Mouse (Mus musculus): ENCODE results near the gene Ppm1l. TPM values are rescaled to one million over a fixed set of nuclear protein-coding genes. Genes with fewer than 3 reads are reported as not detected.

Gene Ppm1l
- total and polyA plus RNA-seq, 3 experiments: 7.6 to 31.3 (median 24.1) TPM

GRCm38 (mm10) chr3:69429319-69429718 is 112.7 kb downstream of the Ppm1l start:
- Histone ChIP-seq H3K9ac (ENCODE audit: low read depth, low read length) (no peak overlapping the region), H3K4me3 (no peak overlapping the region), H3K27ac (no peak overlapping the region), H3K27me3 (ENCODE audit: control insufficient read depth, insufficient read depth, low read length) (no peaks in the 10 kb centered on the region), H3K79me2 (replicated peaks; ENCODE audit: control insufficient read depth, insufficient read depth, low read length) (no peaks in the 10 kb centered on the region), H3K36me3 (ENCODE audit: control insufficient read depth, insufficient read depth, low read length) (no peaks in the 10 kb centered on the region), H3K4me1 (ENCODE audit: control insufficient read depth, insufficient read depth, low read length) (peaks cover 1% of the 10 kb centered on the region)
- DNase-seq: no peak
- intact Hi-C loops (cut with DNase I): no loop called here
- TF ChIP-seq CTCF (IDR thresholded peaks at IDR 0.05) (no peak), POLR2A (IDR thresholded peaks at IDR 0.05; ENCODE audit: insufficient read depth, low read depth, low read length) (no peak), EP300 (IDR thresholded peaks at IDR 0.05; ENCODE audit: insufficient read depth, low read depth, low read length) (no peak)
- 84% methylated on average over 5 of the region's 5 CpGs for WGBS

GRCm38 (mm10) chr3:69433580-69433979 is 116.9 kb downstream of the Ppm1l start:
- TF ChIP-seq POLR2A (IDR thresholded peaks at IDR 0.05; ENCODE audit: insufficient read depth, low read depth, low read length): no peak
- TF ChIP-seq CTCF (IDR thresholded peaks at IDR 0.05): no peak
- no peak for TF ChIP-seq EP300 (IDR thresholded peaks at IDR 0.05; ENCODE audit: insufficient read depth, low read depth, low read length)
- no peaks in the 10 kb centered on the region for H3K27me3 ChIP-seq (ENCODE audit: control insufficient read depth, insufficient read depth, low read length)
- no peak overlapping the region for H3K27ac ChIP-seq
- 80% methylated on average over 10 of the region's 10 CpGs for WGBS
- intact Hi-C loops (cut with DNase I): no loop called here
- H3K9ac ChIP-seq (ENCODE audit: low read depth, low read length): peak overlapping the region; percentile 45; the same call in 1 of the 2 replicates
- no peak overlapping the region for H3K4me3 ChIP-seq
- H3K79me2 ChIP-seq (replicated peaks; ENCODE audit: control insufficient read depth, insufficient read depth, low read length): no peaks in the 10 kb centered on the region
- H3K36me3 ChIP-seq (ENCODE audit: control insufficient read depth, insufficient read depth, low read length): no peaks in the 10 kb centered on the region
- peaks cover 2% of the 10 kb centered on the region; the same call in 1 of the 2 replicates for H3K4me1 ChIP-seq (ENCODE audit: control insufficient read depth, insufficient read depth, low read length)
- no peak for DNase-seq

DNA sequence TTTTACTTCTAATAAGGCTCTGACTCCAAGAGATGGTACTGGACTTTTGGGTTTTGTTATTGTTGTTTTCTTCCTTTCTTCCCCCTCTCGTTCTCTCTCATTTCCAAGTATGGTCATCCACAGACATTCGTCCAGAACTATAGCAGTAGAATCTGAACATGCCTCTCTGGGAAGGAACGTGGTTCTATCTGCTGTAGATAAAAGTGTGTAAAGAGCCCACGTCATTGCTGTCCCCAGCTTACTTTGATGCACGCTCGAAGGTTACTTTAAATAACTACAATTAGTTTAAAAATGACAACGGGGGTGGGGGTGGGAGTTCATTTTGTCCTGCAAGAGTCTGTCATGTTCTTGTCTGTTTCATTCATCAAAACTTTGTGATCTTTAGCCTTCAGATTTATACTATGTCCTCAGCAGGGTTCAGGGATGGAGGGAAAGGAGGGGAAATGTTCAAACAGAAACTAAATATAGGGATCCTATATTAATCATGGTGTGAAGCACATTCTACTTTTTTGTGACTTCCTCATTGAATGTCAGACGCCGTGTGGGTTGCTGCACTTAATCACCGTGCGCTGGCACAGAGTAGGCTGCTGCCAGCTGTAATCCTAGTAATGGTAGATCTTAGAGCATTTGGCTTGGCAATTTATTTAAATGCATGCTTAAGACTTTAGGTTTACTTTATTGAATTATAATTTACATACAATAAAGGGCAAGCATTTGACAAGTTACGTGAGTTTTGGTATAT is 122.3 kb downstream of the Ppm1l start:
- no peak for TF ChIP-seq POLR2A (IDR thresholded peaks at IDR 0.05; ENCODE audit: insufficient read depth, low read depth, low read length)
- Histone ChIP-seq H3K27ac (no peak overlapping the region), H3K36me3 (ENCODE audit: control insufficient read depth, insufficient read depth, low read length) (no peaks in the 10 kb centered on the region), H3K4me3 (peak overlapping the region; percentile 4; the same call in 1 of the 2 replicates), H3K9ac (ENCODE audit: low read depth, low read length) (no peak overlapping the region), H3K79me2 (replicated peaks; ENCODE audit: control insufficient read depth, insufficient read depth, low read length) (no peaks in the 10 kb centered on the region), H3K27me3 (ENCODE audit: control insufficient read depth, insufficient read depth, low read length) (no peaks in the 10 kb centered on the region), H3K4me1 (ENCODE audit: control insufficient read depth, insufficient read depth, low read length) (peaks cover 2% of the 10 kb centered on the region; the same call in 1 of the 2 replicates)
- WGBS: 42% methylated on average over 12 of the region's 12 CpGs
- DNase-seq: no peak
- intact Hi-C loops (cut with DNase I): no loop called here

GRCm38 (mm10) chr3:69440761-69441160 is 124.1 kb downstream of the Ppm1l start:
- Histone ChIP-seq H3K36me3 (ENCODE audit: control insufficient read depth, insufficient read depth, low read length) (no peaks in the 10 kb centered on the region), H3K4me3 (no peak overlapping the region), H3K27me3 (ENCODE audit: control insufficient read depth, insufficient read depth, low read length) (no peaks in the 10 kb centered on the region), H3K79me2 (replicated peaks; ENCODE audit: control insufficient read depth, insufficient read depth, low read length) (no peaks in the 10 kb centered on the region), H3K4me1 (ENCODE audit: control insufficient read depth, insufficient read depth, low read length) (no peaks in the 10 kb centered on the region), H3K27ac (no peak overlapping the region), H3K9ac (ENCODE audit: low read depth, low read length) (no peak overlapping the region)
- 74% methylated on average over 5 of the region's 5 CpGs for WGBS
- TF ChIP-seq POLR2A (IDR thresholded peaks at IDR 0.05; ENCODE audit: insufficient read depth, low read depth, low read length) (no peak), EP300 (IDR thresholded peaks at IDR 0.05; ENCODE audit: insufficient read depth, low read depth, low read length) (no peak), CTCF (IDR thresholded peaks at IDR 0.05) (no peak)
- DNase-seq: no peak
- intact Hi-C loops (cut with DNase I): no loop called here

GRCm38 (mm10) chr3:69446989-69447388 is 130.3 kb downstream of the Ppm1l start:
- Histone ChIP-seq H3K27me3 (ENCODE audit: control insufficient read depth, insufficient read depth, low read length) (no peaks in the 10 kb centered on the region), H3K79me2 (replicated peaks; ENCODE audit: control insufficient read depth, insufficient read depth, low read length) (no peaks in the 10 kb centered on the region), H3K4me1 (ENCODE audit: control insufficient read depth, insufficient read depth, low read length) (no peaks in the 10 kb centered on the region), H3K9ac (ENCODE audit: low read depth, low read length) (no peak overlapping the region), H3K27ac (peak overlapping the region; percentile 70), H3K4me3 (no peak overlapping the region), H3K36me3 (ENCODE audit: control insufficient read depth, insufficient read depth, low read length) (no peaks in the 10 kb centered on the region)
- intact Hi-C loops (cut with DNase I): no loop called here
- peak; percentile 9 to 28 for DNase-seq
- TF ChIP-seq CTCF (IDR thresholded peaks at IDR 0.05): no peak
- WGBS: 38% methylated on average over 5 of the region's 5 CpGs

- WGBS: 76% methylated on average over 3 of the region's 3 CpGs
- no peak overlapping the region for H3K9ac ChIP-seq (ENCODE audit: low read depth, low read length)
- intact Hi-C loops (cut with DNase I): no loop called here
- no peak overlapping the region for H3K4me3 ChIP-seq
- H3K79me2 ChIP-seq (replicated peaks; ENCODE audit: control insufficient read depth, insufficient read depth, low read length): no peaks in the 10 kb centered on the region
- no peaks in the 10 kb centered on the region for H3K4me1 ChIP-seq (ENCODE audit: control insufficient read depth, insufficient read depth, low read length)
- TF ChIP-seq EP300 (IDR thresholded peaks at IDR 0.05; ENCODE audit: insufficient read depth, low read depth, low read length) (no peak), POLR2A (IDR thresholded peaks at IDR 0.05; ENCODE audit: insufficient read depth, low read depth, low read length) (no peak), CTCF (IDR thresholded peaks at IDR 0.05) (no peak)
- DNase-seq: no peak
- H3K27ac ChIP-seq: no peak overlapping the region
- H3K27me3 ChIP-seq (ENCODE audit: control insufficient read depth, insufficient read depth, low read length): no peaks in the 10 kb centered on the region
- H3K36me3 ChIP-seq (ENCODE audit: control insufficient read depth, insufficient read depth, low read length): no peaks in the 10 kb centered on the region
Measured at GRCm38 (mm10) chr3:69449041-69449440, 132.4 kb downstream of the Ppm1l start.

Measured in heart, adult 2 months (tissue).